Mouse (Mus musculus) midbrain, postnatal 0 days (tissue): ENCODE data around the gene Mtx3. TPM values are rescaled to one million over a fixed set of nuclear protein-coding genes. Genes with fewer than 3 reads are reported as not detected.

Experiments used
- ATAC-seq: fragments of 200-750 bp; cut with Nextera tagmentation; 2 replicates; pipeline ENCODE4 v1.8.0; 2017; ENCODE audit warnings: moderate number of reproducible peaks, mild to moderate bottlenecking, moderate TSS enrichment, moderate library complexity; ENCODE audit not compliant: low FRiP score
- DNase-seq: peaks from one replicate; pipeline ENCODE4 v3.0.0-alpha.2; 2015; ENCODE audit warnings: low spot score
- H3K27ac ChIP-seq: fragments of 300-500 bp; sonication (generic); 2 replicates; pipeline ENCODE4 v1.5.1; 2014; ENCODE audit warnings: low read depth, mild to moderate bottlenecking, low read length, mixed read lengths
- H3K27me3 ChIP-seq: fragments of 300-500 bp; sonication (generic); 2 replicates; pipeline ENCODE4 v1.6.1; 2014; ENCODE audit warnings: low read length, control low read depth, mixed read lengths; ENCODE audit not compliant: insufficient read depth
- H3K36me3 ChIP-seq: fragments of 300-500 bp; sonication (generic); 2 replicates; pipeline ENCODE4 v1.6.1; 2014; ENCODE audit warnings: low read length, control low read depth, mixed read lengths; ENCODE audit not compliant: insufficient read depth
- H3K4me1 ChIP-seq: fragments of 300-500 bp; sonication (generic); 2 replicates; pipeline ENCODE4 v1.6.1; 2014; ENCODE audit warnings: mild to moderate bottlenecking, control low read depth, antibody characterized with exemption, low read length, mixed read lengths; ENCODE audit not compliant: insufficient read depth
- H3K4me2 ChIP-seq: fragments of 300-500 bp; sonication (generic); 2 replicates; pipeline ENCODE4 v1.6.1; 2014; ENCODE audit warnings: low read depth, mild to moderate bottlenecking, low read length, mixed read lengths; ENCODE audit not compliant: poor library complexity, severe bottlenecking
- H3K4me3 ChIP-seq: fragments of 300-500 bp; sonication (generic); 2 replicates; pipeline ENCODE4 v1.5.1; 2014; ENCODE audit warnings: low read depth, mild to moderate bottlenecking, low read length, moderate library complexity
- H3K9ac ChIP-seq: fragments of 300-500 bp; sonication (generic); replicated peaks from 2 replicates; pipeline ENCODE4 v1.6.1; 2014; ENCODE audit warnings: mild to moderate bottlenecking, low read length, moderate library complexity, mixed read lengths; ENCODE audit not compliant: poor library complexity, severe bottlenecking
- H3K9me3 ChIP-seq: fragments of 300-500 bp; sonication (generic); 2 replicates; pipeline ENCODE4 v1.6.1; 2016; ENCODE audit warnings: low read length, control low read depth
- CTCF ChIP-seq: IDR thresholded peaks from 2 replicates; pipeline ENCODE4 v1.5.1; 2016; ENCODE audit warnings: antibody characterized with exemption, mild to moderate bottlenecking
- whole genome bisulfite sequencing: fragments of 180-500 bp; shearing (Covaris S2); extraction: QIAGEN DNeasy Blood & Tissue Kit; methylation state at CpG from one replicate; pipeline ENCODE4 v1.1.7; 2014; 5-methylcytosine and 5-hydroxymethylcytosine counted together
- polyA plus RNA-seq: library from polyadenylated mRNA; unstranded; fragments of >200 nt; fragmentation: Nextera tagmentation; extraction: Ambion mirVana; gene quantifications from 2 replicates; pipeline ENCODE4 v1.2.1, GENCODE M21; 2015
- total RNA-seq: library from RNA; depleted of rRNA; stranded (reverse); fragments of >200 nt; gene quantifications from 2 replicates; pipeline ENCODE4 v1.2.3, GENCODE M21; 2014

Gene Mtx3
- total and polyA plus RNA-seq, 2 experiments from 2014 or later = 3.8 to 26.9 TPM

DNA sequence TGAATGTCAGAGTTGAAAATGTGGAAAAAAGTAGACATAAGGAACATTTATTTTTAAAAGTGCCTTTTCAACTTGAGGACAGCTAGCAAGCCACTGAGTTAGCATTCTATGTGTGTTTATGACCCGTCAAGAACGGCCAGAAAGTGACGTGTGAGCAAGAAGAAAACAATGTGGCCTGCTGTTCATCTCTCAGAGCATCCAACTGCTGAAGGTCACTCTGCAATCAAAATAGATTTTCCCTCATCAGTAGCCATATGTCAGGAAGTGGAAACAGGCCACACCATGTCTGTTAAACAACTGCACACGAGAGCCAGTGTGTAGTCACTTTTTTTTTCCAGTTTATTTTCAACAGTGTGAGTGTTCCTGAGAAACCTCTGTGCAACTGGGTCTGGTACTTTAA, 35.0 kb downstream of the Mtx3 start:
- no peak overlapping the region for H3K4me3 ChIP-seq
- no peak overlapping the region for H3K9ac ChIP-seq
- no peaks in the 10 kb centered on the region for H3K27me3 ChIP-seq
- no peaks in the 10 kb centered on the region for H3K9me3 ChIP-seq
- H3K27ac ChIP-seq = no peak overlapping the region
- 70% methylated on average over 4 of the region's 4 CpGs for WGBS
- DNase-seq (no peak), ATAC-seq (no peak)
- H3K4me2 ChIP-seq = no peak overlapping the region
- H3K4me1 ChIP-seq = no peaks in the 10 kb centered on the region
- no peaks in the 10 kb centered on the region for H3K36me3 ChIP-seq
- TF ChIP-seq CTCF = no peak

DNA sequence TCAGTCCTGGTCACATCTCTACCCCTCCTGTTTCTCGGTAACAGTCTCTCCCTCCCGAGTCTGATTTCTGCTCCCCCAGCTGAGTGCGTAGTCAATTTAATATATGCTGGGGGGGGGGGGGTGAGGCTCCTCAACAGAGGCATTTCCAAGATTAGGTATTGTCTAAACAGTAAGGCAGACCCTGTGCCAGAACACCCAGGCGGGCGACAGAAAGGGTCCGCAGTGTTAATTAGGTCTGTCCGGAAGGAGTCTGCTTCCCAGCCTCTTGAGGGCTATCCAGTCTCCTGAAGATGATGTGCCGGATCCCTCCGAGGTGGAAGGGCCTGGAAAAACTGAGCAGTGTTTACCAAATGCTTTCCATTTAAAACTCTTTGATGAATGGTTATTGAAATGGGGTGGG, 35.4 kb downstream of the Mtx3 start:
- Histone ChIP-seq H3K4me2 (no peak overlapping the region), H3K9me3 (no peaks in the 10 kb centered on the region), H3K27ac (no peak overlapping the region), H3K36me3 (no peaks in the 10 kb centered on the region), H3K27me3 (no peaks in the 10 kb centered on the region), H3K9ac (no peak overlapping the region), H3K4me3 (no peak overlapping the region), H3K4me1 (no peaks in the 10 kb centered on the region)
- 55% methylated on average over 9 of the region's 9 CpGs for WGBS
- no peak for DNase-seq
- TF ChIP-seq CTCF = no peak
- no peak for ATAC-seq

DNA sequence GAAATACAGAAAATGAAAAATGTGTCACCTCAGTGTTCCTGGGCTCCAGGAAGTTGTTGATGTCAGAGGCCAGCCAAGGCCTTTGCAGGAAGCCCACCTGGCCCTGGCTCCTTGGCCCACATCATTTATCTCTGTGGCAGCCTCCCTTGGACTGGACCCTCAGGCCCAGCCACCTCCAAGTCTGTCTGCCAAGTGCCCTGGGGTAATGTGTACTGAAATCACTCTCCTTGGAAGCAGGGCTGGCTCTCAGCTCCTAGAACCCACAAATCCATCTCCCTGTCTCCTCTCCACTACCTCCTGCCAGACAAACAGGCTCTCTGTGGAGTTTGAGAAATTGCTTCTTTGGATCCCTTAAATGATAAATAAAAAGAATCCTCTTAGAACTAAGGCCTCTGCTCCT, 36.0 kb downstream of the Mtx3 start:
- Histone ChIP-seq H3K4me2 (no peak overlapping the region), H3K36me3 (no peaks in the 10 kb centered on the region), H3K27ac (no peak overlapping the region), H3K4me1 (no peaks in the 10 kb centered on the region), H3K27me3 (no peaks in the 10 kb centered on the region), H3K9me3 (no peaks in the 10 kb centered on the region), H3K9ac (no peak overlapping the region), H3K4me3 (no peak overlapping the region)
- TF ChIP-seq CTCF = no peak
- ATAC-seq (no peak), DNase-seq (no peak)

DNA sequence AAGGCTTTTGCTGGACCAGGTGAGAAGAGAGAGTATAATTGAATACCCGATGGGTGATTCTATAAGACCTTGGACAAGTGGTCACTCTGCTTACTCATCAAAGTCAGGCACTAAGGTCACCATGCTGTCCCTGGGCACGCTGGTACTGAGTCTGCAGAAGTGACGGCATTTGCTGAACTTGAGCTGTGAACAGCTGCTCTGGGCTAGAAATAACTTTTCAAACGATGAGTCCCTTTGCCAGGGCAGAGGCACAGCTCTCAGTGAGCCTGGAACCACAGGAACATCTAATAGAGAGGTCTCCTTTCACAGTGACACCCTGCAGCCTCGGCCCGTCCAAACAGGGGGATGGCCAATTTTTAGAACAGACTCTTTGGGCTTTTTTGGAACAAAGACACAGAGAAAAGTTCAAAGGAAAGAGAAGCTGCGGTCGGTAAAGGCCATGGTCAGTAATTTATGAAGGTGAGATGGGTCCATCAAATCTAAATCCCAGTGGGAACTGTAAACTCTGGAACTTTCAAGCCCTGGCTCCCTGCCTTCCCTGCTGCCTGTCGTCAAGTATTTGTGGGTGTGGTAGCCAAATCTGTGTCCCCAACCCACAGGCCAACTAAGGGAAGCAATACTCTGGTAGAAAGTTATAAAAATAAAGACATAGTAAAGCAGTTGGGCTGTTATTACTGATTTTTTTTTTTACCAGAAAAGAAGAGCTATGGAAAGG, 37.9 kb downstream of the Mtx3 start:
- TF ChIP-seq CTCF = no peak
- DNase-seq = no peak
- Histone ChIP-seq H3K4me2 (no peak overlapping the region), H3K36me3 (no peaks in the 10 kb centered on the region), H3K27ac (no peak overlapping the region), H3K4me3 (no peak overlapping the region), H3K9me3 (no peaks in the 10 kb centered on the region), H3K9ac (no peak overlapping the region), H3K27me3 (no peaks in the 10 kb centered on the region), H3K4me1 (no peaks in the 10 kb centered on the region)
- no peak for ATAC-seq
- 84% methylated on average over 9 of the region's 9 CpGs for WGBS

DNA sequence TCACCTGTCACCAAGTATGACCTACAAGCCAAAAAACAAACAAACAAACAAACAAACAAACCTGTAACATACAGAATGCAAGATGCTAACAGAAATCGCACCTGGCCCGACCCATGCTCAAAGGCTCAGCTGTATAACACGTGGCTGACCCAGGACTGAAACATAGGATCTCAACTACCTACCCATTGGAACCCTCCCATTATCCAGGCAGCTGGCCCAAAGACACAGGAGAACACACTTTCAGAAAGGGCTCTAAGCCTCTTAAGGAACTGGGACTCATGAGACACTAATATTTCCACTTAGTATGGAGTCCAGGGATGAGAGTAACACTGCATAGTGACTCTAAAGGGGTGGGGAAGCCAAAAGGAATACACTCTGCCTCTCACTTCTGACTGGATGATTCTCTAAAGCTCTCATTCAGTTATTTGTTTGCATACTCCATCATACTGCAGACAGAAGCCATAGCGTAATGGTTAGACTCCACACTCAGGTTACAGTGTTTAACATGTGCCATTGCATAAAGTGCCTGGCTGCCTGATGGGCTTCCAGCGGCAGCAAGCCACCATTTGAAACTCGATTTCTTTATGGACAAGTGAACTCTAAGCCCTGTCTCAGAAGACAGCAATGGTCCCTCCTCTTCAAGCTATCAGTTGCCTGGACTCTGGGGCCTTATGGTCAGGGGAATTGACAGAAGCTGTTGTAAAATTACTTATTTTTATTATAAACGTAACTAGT, 38.6 kb downstream of the Mtx3 start:
- WGBS = 89% methylated on average over 7 of the region's 7 CpGs
- H3K36me3 ChIP-seq = no peaks in the 10 kb centered on the region
- no peaks in the 10 kb centered on the region for H3K9me3 ChIP-seq
- no peak for TF ChIP-seq CTCF
- DNase-seq (no peak), ATAC-seq (no peak)
- H3K4me1 ChIP-seq = no peaks in the 10 kb centered on the region
- H3K4me3 ChIP-seq = no peak overlapping the region
- no peak overlapping the region for H3K9ac ChIP-seq
- no peak overlapping the region for H3K4me2 ChIP-seq
- H3K27me3 ChIP-seq = no peaks in the 10 kb centered on the region
- no peak overlapping the region for H3K27ac ChIP-seq

DNA sequence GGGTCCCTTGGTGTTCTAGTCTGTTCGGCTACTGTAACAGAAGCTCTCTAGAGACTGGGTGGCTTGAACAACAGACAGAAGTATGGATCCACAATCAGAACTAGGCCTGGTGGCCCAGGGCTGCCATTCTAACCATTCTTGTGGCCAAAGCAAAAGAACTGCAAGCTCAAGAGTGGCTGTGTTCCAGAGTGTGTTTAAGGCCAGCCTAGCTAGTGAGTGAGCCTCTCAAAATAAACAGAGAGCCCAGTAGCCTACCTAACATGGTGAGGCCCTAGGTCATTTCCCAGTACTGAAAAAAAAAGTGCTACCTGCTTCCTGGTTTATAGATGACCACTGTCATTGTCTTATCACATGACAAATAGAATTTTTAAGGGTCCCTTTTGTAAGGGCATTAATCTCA, 39.6 kb downstream of the Mtx3 start:
- whole genome bisulfite sequencing = 88% methylated on average over 1 of the region's 1 CpGs
- no peak overlapping the region for H3K27ac ChIP-seq
- DNase-seq = no peak
- ATAC-seq = no peak
- H3K9ac ChIP-seq = no peak overlapping the region
- no peaks in the 10 kb centered on the region for H3K4me1 ChIP-seq
- H3K4me2 ChIP-seq = no peak overlapping the region
- no peaks in the 10 kb centered on the region for H3K36me3 ChIP-seq
- H3K9me3 ChIP-seq = no peaks in the 10 kb centered on the region
- H3K4me3 ChIP-seq = no peak overlapping the region
- no peaks in the 10 kb centered on the region for H3K27me3 ChIP-seq
- TF ChIP-seq CTCF = no peak
